Mouse (Mus musculus) ES-E14 (cell line): Measurements from ENCODE around the gene Gm3880.

Experiments used
- CHD2 ChIP-seq: IDR thresholded peaks from 2 replicates; pipeline ENCODE4 v1.6.1; 2014; ENCODE audit warnings: mild to moderate bottlenecking, low read depth, low read length, inconsistent platforms
- MAFK ChIP-seq: IDR thresholded peaks from 2 replicates; pipeline ENCODE4 v1.6.1; 2014; ENCODE audit warnings: mild to moderate bottlenecking, low read depth, low read length, inconsistent platforms; ENCODE audit not compliant: insufficient read depth
- ZNF384 ChIP-seq: IDR thresholded peaks from 2 replicates; pipeline ENCODE4 v1.6.1; 2012; ENCODE audit warnings: low read depth, low read length, inconsistent platforms

DNA sequence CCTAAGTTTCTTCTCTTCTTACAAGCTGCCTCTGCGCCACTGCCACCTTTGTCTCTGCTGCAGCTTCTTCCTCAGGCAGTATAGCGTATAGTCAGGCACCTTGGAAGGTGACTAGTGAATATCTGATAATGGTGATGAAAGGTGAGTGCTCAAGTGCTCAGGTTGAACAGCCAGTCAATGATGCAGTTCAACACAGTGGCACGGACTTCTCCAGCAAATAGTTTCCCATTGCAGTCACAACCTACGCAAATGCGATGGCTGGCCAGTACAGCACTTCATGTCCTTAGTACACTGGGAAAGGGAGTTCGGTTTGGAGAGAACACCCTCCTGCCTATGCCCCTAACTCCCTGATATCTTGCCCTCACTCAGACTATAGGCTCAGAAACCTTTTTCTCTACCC lies 41.6 kb downstream of the Gm3880 start:
- TF ChIP-seq CHD2, result no peak
- no peak for TF ChIP-seq MAFK
- TF ChIP-seq ZNF384, result no peak
